Mouse (Mus musculus) lung, adult 2 months (tissue): ENCODE measurements at regions not wholly inside any gene's neighbourhood (a gene's known extent, or its start where the extent isn't known, plus 50 kb on each side); places are given as distances from the start of the nearest gene placed in this dataset.

Experiments
- CTCF ChIP-seq: fragments of 200-500 bp; IDR thresholded peaks from 2 replicates; pipeline ENCODE4 v1.5.1; 2011; ENCODE audit warnings: mild to moderate bottlenecking, low read length, control low read depth; ENCODE audit not compliant: insufficient read depth
- POLR2A ChIP-seq: fragments of 200-500 bp; IDR thresholded peaks from 2 replicates; pipeline ENCODE4 v1.6.1; 2011; ENCODE audit warnings: low read depth, mild to moderate bottlenecking, control low read depth, low read length, borderline replicate concordance; ENCODE audit errors: extremely low read depth

DNA sequence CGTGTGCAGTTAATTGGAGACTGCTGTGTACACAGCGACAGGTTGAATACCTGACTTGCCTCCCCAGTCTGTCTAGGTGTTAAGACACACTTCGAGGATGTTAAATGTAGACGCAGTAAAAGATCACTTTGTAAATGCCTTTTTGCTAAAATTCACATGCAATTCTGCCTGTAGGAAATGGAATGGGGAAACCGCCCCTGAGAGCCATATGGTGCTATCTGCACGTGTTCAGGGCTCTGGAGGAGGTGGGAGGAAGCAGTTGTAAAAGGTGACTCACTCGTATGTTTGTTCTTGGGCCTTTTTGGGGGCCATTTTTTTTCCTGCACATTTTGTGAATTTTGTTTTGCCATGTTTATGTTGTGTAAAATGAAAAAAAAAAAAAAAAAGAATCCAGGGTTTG, 159.6 kb upstream of the Gjb5 start:
- TF ChIP-seq POLR2A: no peak
- no peak for TF ChIP-seq CTCF
